Mouse (Mus musculus): ENCODE measurements around the gene Nrg4.
A peak's percentile ranks its signal among the peaks of the same experiment; 100 is the strongest.

Nrg4 gene

GRCm38 (mm10) chr9:55313619-55314261 lies 12.9 kb downstream of the Nrg4 start:
- DNase-seq = no peak

- DNase-seq = peak; percentile 66
These were observed 15.1 kb downstream of the Nrg4 start for GRCm38 (mm10) chr9:55311560-55311959.

GRCm38 (mm10) chr9:55308455-55308854 lies 18.2 kb downstream of the Nrg4 start:
- no peak for DNase-seq

GRCm38 (mm10) chr9:55307557-55307956 lies 19.1 kb downstream of the Nrg4 start:
- DNase-seq = no peak

- DNase-seq = no peak
These were observed 19.6 kb downstream of the Nrg4 start for GRCm38 (mm10) chr9:55307066-55307465.

GRCm38 (mm10) chr9:55296221-55296620 lies 30.4 kb downstream of the Nrg4 start:
- DNase-seq = no peak

- no peak for DNase-seq
These were observed 34.7 kb downstream of the Nrg4 start for GRCm38 (mm10) chr9:55291966-55292365.

GRCm38 (mm10) chr9:55289475-55290198 lies 37.0 kb downstream of the Nrg4 start:
- DNase-seq = no peak

GRCm38 (mm10) chr9:55285197-55285596 lies 41.4 kb downstream of the Nrg4 start:
- no peak for DNase-seq

- peak; percentile 32 for DNase-seq
These were observed 43.1 kb downstream of the Nrg4 start for GRCm38 (mm10) chr9:55283516-55283915.

GRCm38 (mm10) chr9:55279114-55279825 lies 47.4 kb downstream of the Nrg4 start:
- no peak for DNase-seq

- DNase-seq = no peak
These were observed 49.1 kb downstream of the Nrg4 start for GRCm38 (mm10) chr9:55277562-55277961.

GRCm38 (mm10) chr9:55273906-55274305 lies 52.7 kb downstream of the Nrg4 start:
- DNase-seq = no peak

- DNase-seq = no peak
These were observed 54.6 kb downstream of the Nrg4 start for GRCm38 (mm10) chr9:55271960-55272560.

- DNase-seq = no peak
These were observed 62.0 kb downstream of the Nrg4 start for GRCm38 (mm10) chr9:55264356-55265302.

- no peak for DNase-seq
These were observed 66.9 kb downstream of the Nrg4 start for GRCm38 (mm10) chr9:55259741-55260140.

GRCm38 (mm10) chr9:55257105-55257504 lies 69.5 kb downstream of the Nrg4 start:
- DNase-seq = no peak

GRCm38 (mm10) chr9:55255604-55256003 lies 71.0 kb downstream of the Nrg4 start:
- DNase-seq = no peak

GRCm38 (mm10) chr9:55255056-55255455 lies 71.6 kb downstream of the Nrg4 start:
- DNase-seq = no peak

- no peak for DNase-seq
These were observed 72.8 kb downstream of the Nrg4 start for GRCm38 (mm10) chr9:55253849-55254248.

- DNase-seq = peak; percentile 22
These were observed 74.5 kb downstream of the Nrg4 start for GRCm38 (mm10) chr9:55252097-55252496.

- DNase-seq = no peak
These were observed 75.9 kb downstream of the Nrg4 start for GRCm38 (mm10) chr9:55250595-55251247.

Measured in thymus, postnatal 4 days (tissue).